Mouse (Mus musculus) right cerebral cortex, adult 2 months (tissue): ENCODE data around the gene Tle3.
A peak's percentile ranks its signal among the peaks of the same experiment; 100 is the strongest.

Experiments
- DNase-seq, 2 experiments: peaks; one replicate each; pipeline ENCODE4 v3.0.0; 2021 to 2022; ENCODE audit warnings: low spot score in 2 of 2

The Tle3 gene

DNA sequence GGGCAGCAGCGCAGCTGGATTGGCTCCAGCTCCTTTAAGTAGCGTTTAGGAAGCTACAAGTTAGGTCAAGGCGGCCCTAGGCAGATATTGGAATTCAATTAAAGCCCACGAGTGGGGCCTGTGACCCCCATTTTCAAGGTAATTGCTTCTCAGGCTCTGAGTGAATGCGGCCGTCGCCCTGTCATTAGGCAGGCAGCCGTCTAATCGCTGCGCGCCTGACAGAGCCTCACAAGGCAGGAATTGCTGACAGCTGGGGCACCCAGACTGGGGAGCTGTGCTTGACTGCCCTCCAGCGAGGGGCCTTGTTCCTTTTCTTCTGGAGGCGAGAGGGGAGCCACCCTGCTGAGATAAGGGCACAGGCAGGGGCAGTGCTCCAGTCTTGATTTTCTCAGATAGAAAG, 24.3 kb downstream of the Tle3 start:
- DNase-seq: no peak

DNA sequence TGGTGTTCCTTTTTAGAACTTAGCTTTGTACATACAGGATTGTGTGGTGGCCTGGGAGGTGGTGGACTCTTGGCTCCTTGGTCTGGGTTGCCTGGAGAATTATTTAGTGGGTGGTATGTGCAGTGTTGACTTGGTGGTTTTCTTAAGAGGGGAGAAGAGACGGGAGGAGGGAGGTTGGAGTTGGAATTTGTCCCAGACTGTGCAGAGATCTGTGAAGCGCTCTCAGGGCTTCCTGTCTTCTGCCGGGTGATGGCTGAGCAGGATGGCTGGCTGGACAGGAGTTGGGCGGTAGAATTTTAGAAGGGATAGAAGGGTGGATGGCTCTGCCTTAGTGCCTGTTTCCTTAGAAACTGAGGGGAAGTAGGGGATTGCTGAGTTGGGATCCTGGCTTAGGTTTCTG, 25.0 kb downstream of the Tle3 start:
- DNase-seq: no peak

DNA sequence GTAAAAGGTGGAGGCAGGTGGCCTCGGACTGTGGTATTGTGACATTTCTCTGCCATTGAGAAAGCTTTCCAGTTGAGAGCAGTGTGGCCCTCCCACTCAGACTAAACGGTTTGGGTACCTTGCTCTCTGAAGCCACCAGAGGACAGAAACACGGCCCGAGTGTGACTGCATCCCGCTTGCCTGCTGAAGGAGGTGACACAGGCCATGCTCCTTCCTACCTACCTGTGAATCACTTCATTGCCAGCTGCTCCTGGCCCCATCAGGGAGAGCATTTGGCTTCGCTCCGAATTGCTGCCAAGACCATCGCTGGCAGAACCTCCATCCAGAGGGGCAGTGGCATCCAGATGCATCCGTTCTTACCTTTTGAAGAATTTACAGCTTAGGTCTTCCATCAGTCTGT, 26.0 kb downstream of the Tle3 start:
- DNase-seq: no peak

DNA sequence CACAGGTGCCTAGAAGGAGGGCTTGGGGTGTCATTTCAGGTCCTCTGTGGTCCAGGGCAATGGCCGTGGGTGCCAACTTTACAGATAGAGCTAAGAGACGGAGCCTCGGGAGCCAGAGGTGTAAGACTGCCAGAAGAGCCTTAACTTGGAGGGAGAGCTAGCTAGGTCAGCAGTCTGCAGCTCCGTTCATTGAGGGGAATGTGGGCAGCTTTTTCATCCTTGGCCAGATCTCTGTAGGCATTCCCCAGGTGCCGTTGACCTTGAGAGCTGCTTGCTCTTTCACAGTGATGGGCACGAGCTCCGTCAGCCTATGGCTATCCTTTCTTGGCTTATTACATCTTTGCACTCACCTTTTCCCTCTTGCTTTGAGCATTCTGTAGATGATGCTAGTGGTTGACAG, 28.0 kb downstream of the Tle3 start:
- DNase-seq: no peak

DNA sequence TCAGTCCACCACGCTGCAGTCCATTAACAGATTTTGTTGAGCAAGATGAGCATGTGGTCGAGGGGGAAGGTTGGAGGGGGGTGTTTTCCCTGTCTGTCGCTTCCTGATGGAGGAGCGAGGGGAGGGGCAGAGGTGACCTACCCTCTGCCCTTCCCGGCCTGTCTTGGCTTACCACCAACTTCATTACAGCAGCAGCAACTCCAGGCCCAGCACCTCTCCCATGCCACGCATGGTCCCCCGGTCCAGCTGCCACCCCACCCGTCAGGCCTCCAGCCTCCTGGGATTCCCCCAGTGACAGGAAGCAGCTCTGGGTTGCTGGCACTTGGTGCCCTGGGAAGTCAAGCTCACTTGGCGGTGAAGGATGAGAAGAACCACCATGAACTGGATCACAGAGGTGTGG, 29.5 kb downstream of the Tle3 start:
- DNase-seq: no peak

DNA sequence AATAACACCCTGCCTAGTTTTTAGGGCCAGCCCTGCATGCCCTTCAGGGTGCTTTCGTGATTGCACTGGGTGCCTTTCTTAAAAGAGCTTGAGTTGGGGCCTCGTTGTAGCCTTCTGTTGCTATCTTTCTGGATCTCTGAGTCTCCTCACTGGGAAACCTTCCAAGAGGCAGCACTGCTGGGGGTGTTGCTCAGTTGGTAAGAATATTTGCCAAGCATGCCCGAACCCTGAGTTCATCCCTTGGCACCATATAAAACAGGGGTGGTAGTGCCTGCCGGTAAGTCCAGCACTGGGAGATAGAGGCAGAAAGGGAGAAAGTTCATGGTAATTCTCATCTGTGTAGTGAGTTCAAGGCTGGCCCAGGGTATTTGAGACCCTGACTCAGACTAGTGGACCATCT, 30.1 kb downstream of the Tle3 start:
- peak in 1 of 2 experiments; percentile 14 for DNase-seq

DNA sequence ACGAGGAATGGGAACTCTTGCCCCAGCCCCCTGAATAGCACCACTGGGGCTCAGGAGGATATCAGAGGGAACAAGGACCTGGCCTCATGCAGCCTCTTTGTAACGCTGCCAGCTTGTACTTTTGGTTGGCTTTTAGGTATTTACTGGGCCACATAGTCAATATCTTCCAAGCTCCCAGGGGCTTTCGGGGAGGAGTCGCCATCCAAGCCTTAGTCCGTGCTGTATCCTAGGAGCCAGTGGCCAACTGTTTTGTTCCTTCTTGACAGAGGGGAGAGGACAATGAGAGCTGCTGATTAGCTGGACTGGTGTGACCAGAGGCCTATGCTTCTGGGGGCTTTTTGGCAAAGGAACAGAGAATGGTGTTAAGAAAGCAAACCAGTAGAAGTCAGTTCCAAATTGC, 30.6 kb downstream of the Tle3 start:
- DNase-seq: no peak

DNA sequence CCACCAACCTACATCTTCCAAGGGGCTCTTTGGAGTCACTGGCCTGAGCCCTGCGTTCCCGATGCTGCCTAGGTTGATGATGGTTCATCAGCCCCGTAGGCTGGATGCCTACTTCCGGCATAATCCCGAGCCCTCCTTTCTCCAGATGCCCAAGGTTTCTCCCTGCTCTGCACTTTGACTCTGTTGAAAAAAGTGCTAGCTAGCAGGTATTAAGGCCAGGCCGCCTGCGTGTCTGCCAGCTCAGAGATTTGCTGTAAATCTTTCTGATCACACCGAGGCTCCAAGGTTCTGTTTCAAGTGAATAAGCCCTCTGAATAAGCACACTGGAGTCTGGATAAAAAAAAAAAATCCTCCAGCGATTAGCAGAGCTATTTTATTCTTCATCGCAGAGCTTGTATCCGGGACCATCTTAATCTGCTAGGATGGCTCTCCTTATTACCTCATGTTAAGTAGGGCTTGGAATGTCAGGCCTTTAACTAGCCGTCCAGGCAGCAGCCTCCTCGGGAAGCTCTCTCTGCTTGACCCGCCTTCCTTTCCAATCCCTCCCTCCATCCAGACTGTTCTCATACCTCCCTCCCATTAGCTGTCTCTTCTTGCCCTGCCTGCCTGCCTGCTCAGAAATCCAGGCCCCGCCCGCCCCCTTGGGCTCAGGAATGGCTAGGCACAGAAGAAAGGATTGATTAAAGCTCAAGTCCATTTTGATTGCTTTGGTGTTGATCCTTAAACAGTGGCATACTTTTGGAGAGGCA, 31.9 kb downstream of the Tle3 start:
- no peak for DNase-seq

DNA sequence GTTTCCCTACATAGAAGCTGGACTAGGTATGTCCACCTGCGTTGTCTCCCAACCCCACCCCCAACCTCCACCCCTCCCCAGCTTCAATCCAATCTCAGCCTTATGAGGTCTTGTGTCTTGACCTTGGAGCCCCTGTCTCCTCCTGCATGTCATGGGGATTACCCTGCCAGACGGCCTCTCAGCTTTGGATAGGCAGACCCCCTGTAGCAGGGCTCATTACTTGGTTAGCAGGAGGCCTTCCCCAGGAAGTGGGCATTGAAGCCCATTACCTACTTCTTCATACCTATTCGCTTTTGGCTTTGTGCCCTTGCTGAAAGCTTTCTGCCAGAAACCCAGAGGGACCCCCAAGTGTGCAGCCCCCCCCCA, 32.4 kb downstream of the Tle3 start:
- DNase-seq: no peak

DNA sequence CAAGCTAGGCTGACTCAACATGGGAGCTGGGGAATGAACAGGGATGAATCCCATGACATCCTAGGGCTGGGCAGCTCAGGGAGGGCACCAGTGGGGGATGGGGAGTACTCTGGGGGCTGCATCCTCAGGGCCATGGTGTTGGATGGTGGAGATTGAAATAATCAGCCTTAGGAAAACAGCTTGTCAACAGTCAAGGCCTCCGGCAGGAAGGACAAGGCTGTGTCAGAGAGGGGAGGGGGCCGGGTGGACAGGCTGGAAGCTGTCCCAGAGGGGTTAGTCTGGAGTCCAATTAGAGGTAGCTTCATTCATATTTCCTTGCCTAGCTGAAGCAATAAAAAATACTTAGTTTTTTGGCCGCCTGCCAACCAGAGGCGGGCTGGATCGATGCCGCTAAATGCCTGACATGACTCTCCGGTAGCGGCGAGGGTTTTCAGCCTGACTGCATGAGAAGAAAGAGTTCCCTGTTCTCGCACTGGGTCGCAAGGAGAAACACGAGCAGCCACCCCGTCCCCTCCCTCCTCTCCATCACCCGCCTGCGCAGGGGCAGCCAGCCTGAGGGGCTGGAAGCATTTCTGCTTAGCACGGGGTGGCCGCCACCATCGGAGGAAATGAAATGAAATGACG, 32.9 kb downstream of the Tle3 start:
- DNase-seq: peak; percentile 84 to 86

DNA sequence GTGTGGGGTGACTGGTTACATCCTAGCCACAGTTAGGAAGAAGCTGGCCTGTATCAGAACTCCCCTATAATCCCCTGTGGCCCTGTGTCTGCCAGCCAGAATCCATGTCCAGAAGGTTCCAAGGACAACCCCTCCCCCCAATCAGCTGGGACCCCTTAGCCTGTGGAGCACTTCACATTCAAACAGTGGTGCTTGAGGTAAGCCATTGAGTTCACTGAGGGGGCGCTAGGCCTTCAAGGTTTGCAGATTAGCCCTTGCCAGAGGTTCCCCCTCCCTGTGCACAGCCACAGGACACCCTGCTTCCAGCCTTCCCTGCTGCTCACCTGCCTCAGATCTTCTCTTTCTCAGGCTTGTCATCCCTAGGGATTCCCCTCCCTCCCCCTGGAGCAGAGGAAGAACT, 34.2 kb downstream of the Tle3 start:
- no peak for DNase-seq

DNA sequence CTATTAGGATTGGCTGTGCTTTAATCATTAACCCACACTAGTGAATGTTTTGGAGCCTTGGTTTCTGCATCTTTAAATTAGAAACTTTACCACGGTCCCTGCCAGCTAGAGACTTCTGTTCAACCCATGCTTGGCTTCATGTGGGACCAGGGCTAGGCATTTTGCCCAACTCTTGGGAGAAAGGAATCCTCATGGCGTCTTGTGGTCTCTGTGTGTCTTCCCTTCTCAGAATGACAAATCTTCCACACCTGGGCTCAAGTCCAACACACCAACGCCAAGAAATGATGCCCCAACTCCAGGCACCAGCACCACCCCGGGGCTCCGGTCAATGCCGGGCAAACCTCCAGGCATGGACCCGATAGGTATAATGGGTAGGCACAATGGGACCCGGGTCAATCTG, 36.9 kb downstream of the Tle3 start:
- DNase-seq: no peak

DNA sequence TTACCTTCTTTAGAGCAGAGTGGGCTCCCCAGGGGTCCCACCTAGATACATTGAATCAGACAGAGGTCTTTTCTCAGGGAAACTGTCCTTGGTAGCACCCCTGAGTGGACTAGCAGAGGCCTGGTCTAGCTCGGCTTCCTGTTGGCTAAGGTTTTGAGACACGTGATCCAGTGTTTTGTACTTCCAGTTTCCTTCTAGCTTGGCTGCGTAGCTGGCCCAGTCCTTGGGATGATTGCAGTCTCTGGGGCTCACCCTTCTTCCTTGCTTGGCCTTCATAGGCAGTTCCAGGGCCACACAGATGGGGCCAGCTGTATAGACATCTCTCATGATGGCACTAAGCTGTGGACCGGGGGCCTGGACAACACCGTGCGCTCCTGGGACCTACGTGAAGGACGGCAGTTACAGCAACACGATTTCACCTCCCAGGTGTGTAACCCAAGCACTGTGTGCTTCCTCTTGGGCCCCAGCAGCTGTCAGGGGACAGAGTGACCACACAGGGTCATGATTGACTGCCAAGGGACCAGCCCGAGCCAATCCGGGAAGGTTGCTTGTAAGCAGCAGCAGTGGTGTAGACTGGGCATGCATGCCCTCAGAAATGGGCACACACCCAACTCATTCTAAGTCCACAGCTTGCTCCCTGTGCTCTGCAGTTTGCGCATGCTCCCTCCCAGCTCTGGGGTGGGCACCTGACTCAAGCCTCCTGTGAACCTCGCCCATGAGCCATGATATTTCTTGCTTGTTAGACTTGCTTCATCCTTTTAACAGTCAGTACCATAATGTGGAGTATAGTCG, 41.7 kb downstream of the Tle3 start:
- no peak for DNase-seq

DNA sequence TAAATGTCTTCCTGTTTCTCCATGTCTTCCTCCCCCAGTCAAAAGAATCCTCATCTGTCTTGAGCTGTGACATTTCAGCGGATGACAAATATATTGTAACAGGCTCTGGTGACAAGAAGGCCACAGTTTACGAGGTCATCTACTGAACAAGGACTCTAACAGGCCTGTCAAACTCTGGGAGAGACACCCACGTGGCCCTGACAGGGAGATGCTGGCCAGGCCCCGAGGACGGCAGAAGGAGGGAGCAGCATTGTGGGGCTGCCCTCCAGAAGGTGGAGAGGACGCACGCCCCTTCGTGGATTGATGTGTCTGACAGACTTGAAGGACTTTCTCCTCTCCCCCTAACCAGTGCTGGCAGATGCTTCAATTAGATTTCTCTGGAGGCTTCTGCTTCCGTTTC, 44.4 kb downstream of the Tle3 start:
- DNase-seq: no peak

DNA sequence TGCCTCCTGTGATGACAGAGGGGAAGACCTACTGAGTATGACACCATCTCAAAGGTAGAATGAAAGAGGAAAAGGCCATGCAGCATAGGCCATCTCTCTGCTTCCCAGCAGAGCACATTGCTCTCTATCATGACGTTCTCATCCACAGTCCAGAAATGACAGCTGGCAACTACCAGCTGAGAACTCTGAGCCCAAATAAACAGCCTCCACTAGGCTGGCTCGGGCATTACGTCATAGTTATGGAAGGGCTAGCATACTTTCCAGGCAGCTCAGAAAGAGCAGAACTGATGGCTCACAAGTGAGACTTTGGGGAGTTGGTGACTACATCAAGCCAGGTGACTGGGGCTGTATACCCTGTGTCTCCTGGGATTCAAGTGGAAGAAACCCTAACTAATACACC, 49.5 kb downstream of the Tle3 start:
- no peak for DNase-seq

DNA sequence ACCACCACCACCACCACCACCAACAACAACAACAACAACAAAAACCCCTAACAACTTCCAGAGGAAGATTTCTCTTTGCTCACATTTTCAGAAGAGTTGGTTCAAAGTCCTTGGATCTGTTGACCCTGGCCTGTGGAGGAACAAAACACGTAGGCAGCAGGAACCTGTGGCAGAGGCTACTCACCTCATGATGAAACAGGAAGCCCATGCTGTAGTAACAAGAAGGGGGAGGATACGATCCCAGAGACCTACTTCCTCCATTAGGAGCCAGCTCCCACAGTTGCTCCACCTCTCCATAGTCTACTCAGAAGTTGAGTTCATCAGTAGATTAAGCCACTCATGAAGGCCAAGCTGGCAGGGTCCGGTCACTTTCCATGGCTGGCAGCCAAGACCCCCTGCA, 52.1 kb downstream of the Tle3 start:
- no peak for DNase-seq

DNA sequence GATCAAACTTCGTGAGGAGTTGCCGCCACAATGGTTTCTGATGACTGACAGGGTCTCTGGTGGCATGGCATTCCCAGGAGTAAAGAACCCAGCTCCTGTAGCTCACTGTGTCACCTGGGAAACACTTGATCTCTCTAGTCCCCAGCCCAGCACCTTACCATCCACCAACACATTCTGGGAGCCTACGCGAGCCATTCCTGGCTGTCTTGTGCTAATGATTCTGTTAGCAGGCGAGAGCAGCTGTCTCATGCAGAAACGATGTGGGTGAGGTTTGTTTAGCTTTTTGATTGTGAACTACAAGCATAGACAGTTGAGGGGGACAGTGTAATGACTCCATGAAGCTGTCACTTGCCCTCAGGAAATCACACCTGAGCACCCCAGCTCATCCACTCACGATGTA, 54.3 kb downstream of the Tle3 start:
- DNase-seq: peak; percentile 40 to 54

DNA sequence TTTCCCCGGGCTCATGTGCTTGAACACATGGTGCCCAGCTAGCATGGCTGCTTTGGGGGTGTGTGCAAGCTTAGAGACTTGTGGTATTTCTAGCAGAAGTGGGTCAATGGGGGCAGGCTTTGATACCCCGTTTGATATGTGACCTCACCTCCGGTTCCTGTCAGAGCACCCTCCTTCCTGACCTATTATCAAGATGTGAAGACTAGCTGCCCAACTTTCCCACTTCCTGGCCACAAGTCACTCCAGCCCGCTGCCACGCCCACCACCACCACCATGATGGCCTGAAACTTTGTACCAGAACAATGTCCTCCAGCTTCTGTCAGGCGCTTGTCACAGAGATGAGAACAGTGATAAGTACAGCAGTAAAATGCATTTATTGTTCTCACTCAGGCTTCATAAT, 54.9 kb downstream of the Tle3 start:
- no peak for DNase-seq

DNA sequence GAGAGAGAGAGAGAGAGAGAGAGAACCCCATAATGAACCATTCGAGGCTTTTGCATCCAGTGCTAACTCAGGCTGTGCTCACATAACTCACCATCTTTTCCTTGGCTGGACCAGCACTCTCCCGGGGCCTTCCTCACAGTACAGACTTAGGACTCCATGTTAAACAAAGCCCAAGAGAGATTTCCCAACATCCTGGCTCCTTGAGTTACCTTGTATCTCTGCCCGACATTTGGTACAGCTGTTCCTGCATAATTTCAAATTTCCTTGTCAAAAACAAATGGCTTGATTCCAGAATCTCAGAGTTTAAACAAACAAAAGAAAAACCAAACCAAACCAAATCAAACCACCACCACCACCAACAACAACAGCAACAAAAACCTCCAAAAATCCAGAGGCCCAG, 55.7 kb downstream of the Tle3 start:
- DNase-seq: no peak

DNA sequence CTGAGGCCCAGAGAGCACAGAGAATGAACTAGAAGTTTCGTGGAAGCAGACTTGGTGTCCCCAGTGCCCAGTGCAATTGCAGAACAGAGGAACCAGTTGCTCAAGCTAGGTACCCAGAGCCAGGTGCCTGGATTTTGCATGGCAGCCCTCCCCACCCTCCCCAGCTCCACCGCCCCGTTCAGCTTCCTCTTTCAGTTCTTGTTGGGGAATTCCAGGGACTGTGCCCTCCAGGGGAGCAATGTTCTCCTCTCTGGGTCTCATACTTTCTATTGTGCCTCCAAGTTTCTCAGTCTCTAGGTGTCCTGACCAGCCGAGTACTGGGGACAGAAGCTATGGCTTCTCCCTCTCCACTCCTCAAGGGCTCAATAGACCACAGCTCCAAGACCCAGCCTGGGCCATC, 59.7 kb downstream of the Tle3 start:
- DNase-seq: no peak

DNA sequence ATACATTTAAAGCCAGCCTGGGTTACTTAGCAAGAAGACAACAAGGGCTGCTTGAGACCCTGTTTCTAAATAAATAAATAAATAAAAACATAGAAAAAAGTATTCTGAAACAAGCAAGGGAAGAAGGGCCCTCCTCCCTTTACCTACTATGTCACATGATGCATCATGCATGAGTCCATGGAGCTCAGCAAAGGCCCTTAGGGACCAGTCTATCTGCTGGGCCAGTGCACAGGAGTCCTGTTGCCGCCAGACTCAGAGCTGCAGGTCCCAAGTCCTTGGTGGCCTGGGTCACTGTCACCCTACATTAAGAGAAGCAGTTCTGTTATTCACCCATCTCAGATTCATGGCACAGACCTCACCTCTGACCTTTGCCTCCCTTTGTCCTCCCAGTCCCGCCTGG, 61.0 kb downstream of the Tle3 start:
- no peak for DNase-seq

DNA sequence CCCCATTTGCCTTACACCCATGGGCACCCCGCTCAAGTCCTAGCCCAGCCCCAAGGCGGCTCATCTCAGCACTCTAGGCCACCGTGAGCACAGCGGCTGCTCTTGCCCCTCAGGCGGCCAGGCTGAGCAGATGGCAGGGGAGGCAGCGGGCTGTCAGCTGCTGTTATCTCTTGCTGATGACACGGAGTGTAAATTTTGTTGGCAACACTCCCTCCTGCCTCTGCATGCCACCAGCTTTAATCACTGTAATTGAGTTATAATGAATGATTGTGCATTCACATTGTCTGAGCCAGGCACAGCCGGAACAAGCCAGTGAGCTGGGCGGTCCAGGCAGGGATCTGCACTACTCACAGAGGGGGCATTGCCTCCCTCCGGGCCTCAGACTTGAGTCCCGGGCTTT, 61.9 kb downstream of the Tle3 start:
- peak; percentile 31 to 45 for DNase-seq
